Mouse (Mus musculus) bone marrow macrophage, adult 2 months (primary cell): Measurements from ENCODE around the gene Fbxl3.

Source experiments
- CTCF ChIP-seq: IDR thresholded peaks from 2 replicates; pipeline ENCODE4 v1.5.1; 2012; ENCODE audit warnings: low read depth, mild to moderate bottlenecking, low read length, moderate library complexity
- POLR2A ChIP-seq: IDR thresholded peaks from 2 replicates; pipeline ENCODE4 v1.6.1; 2012; ENCODE audit warnings: mild to moderate bottlenecking, low read depth, low read length, borderline replicate concordance

GRCm38 (mm10) chr14:103034076-103034475 lies 65.3 kb downstream of the Fbxl3 start:
- TF ChIP-seq CTCF = no peak
- no peak for TF ChIP-seq POLR2A
